Mouse (Mus musculus) WW6 (cell line): ENCODE data around the gene 1700018B08Rik.

Experiments used
- DNase-seq: peaks from one replicate; pipeline ENCODE4 v3.0.0-alpha.2; 2013; ENCODE audit warnings: low read depth, low spot score

Gene 1700018B08Rik

GRCm38 (mm10) chr8:121513429-121513828 is 30.7 kb downstream of the 1700018B08Rik start:
- DNase-seq, result peak; percentile 50

GRCm38 (mm10) chr8:121511751-121512150 is 32.4 kb downstream of the 1700018B08Rik start:
- no peak for DNase-seq

GRCm38 (mm10) chr8:121497621-121498020 is 46.5 kb downstream of the 1700018B08Rik start:
- DNase-seq, result no peak

DNA sequence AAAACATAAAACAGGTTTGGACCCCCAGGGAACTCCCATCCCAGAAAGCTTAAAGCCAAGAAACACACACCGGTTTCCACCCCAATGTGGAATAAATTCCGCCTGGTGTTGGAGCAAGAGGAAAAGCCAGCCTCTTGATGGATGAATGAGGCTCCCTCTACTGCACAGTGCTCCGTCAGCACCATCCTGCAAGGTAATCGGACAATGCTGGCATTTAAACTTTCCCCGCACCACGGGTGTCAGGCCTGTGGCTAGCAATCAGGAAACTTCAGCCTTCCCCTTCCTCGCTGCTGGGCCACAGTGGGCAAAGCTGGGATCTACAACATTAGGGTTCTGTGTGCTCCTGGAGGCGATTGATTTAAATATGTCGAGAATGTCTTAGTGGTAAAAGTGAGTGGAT is 52.5 kb downstream of the 1700018B08Rik start:
- no peak for DNase-seq

- DNase-seq, result no peak
These were observed 59.9 kb downstream of the 1700018B08Rik start for GRCm38 (mm10) chr8:121484072-121484782.
